Mouse (Mus musculus) spleen, embryonic (tissue): ENCODE results near the gene Fcer1a.
"Not testable (repeated sequence)": the region's sequence is repeated elsewhere in the genome, so short reads cannot be mapped to it uniquely, and the experiment has no call there.

ENCODE experiments used
- CTCF ChIA-PET: fragments of 350-600 bp; sonication (Branson Sonifier 250); formaldehyde crosslinking; loops from one replicate; lab custom pipeline; 2022; lab: Charles Lee

Gene Fcer1a

DNA sequence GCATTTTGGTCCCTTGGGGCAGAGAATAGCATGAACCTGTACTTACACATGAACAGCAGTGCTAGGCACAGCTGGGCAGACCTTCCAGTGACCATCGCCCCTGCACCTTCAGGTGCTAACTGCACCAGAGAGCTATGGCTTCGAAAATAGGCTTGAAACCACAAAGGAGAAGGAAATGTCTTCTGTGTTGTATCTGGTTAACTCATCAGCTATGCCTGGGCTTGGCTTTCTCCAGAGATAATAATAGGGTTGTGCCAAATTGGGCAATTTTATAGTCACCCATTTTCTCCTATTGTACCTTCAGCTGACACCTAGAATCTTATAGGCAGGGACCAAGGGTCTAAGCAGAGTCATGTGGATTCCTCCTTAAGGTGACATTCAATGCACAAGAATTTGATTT lies at the start of gene Fcer1a:
TSS of gene Fcer1a (minus strand) at position 134 of the 400 bp plus-strand sequence.
- CTCF ChIA-PET = no interaction called here

DNA sequence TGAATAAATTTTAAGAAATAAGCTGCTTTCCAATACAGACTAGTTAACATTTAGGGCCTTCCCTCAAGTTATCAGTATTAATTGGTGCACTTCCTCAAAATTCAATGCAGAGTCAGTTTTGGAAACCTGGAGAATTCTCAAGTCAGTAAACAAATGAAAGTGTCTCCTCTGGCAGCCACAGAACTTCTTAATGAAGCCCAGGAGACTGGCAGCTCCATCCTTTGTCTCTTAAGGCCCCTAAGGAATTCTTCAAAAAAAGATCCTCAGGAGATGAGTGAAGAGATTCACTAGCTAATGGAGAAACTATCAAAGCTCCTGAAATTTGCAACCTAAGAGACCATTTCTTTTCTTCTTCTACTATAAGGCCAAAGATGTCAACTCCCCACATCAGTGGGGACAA lies 38.7 kb upstream of the Fcer1a start, which contains the start of gene Olfr418:
TSS of gene Olfr418 (plus strand) at position 301 of the 400 bp plus-strand sequence.
- CTCF ChIA-PET = no interaction called here

- CTCF ChIA-PET = no interaction called here
Observed at GRCm38 (mm10) chr1:173249888-173250287, 22.9 kb upstream of the Fcer1a start.

- CTCF ChIA-PET = not testable (repeated sequence)
Observed at GRCm38 (mm10) chr1:173237004-173237403, 10.0 kb upstream of the Fcer1a start.

GRCm38 (mm10) chr1:173216481-173216880 lies 10.5 kb downstream of the Fcer1a start:
- CTCF ChIA-PET = no interaction called here

DNA sequence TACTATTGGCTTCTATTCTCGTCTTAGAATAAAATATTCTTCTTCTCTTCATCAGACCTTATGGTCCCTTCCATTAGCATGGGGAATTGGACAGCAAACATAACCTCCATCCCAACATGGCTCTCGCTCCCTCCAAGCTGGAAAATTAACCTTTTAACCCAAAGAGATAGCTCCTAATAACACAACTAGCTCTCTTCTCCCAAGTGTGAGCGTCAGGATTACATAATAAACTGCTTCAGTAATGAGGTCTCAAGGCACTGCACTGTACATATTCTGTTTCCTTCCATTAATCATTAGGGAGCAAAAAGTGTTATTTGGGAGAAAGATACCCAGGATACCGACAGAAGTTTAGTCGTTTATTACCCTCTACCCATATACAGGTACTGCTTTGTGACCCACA lies 14.9 kb downstream of the Fcer1a start, which contains the start of gene Olfr1404:
TSS of gene Olfr1404 (plus strand) at position 301 of the 400 bp plus-strand sequence.
- CTCF ChIA-PET = no interaction called here

DNA sequence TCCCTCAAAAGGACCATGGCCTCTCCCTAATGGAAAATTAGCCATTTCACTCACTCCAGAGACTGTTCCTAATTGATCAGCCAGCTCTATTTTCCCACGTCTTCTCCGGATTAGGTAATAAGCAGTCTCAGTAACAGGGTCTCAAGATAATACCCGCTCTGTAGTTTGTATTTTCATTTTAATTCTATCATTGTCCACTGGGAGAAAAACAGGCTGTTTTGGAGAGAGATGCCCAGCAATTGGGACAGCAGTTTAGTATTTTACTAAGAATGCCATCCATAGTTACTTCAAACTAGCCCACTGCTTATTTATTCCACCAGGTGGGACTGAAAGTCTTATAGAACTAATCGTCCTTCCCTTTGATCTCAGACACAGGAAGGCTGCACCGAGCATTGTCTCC lies 29.5 kb downstream of the Fcer1a start, which contains the start of gene Olfr218:
TSS of gene Olfr218 (plus strand) at position 301 of the 400 bp plus-strand sequence.
- CTCF ChIA-PET = no interaction called here

DNA sequence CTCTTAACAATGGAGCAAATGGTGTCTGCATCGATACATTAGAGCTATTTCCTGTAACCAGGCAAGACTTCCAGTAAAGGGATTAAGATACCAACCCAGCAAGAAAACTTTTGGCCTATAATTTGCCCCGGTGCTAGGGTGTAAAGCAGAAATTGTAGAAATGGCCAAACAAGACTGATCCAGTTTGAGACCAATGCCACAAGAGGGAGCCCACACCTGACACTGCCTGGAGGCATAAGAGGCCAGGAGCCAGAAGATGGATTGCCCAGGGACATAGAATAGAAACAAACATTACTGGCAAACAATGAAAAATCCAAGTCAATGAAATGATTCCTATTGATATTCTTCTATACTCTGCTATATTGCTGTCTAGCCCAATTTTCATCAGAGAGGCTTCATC lies 30.7 kb downstream of the Fcer1a start:
- CTCF ChIA-PET = no interaction called here

- CTCF ChIA-PET = no interaction called here
Observed at GRCm38 (mm10) chr1:173192059-173192458, 35.0 kb downstream of the Fcer1a start.

DNA sequence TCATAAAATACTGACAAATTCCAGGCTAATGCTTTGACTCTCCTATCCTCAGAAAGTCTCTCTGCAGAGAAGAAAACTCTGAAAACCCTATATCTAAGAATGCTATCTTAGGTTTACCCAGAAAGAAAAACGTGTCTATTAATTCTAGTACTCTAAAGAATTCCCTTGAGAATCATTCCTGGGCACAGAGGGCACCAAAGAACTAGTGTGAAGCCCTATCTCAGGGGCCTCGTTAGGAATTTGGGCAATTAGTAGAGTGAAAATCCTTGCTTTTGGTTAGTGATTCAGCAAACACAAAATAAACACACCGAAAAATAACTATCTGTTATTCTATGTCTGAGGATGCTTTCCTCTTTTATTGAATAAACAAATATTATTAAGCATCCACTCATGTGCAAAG lies 36.5 kb downstream of the Fcer1a start, which contains the start of gene Olfr1406:
TSS of gene Olfr1406 (minus strand) at position 101 of the 400 bp plus-strand sequence.
- CTCF ChIA-PET = no interaction called here

GRCm38 (mm10) chr1:173174154-173174842 lies 52.7 kb downstream of the Fcer1a start:
- CTCF ChIA-PET = no interaction called here
